Mouse (Mus musculus) lung, adult 18-20 months (tissue): ENCODE results near the gene Cep295nl.

Experiments used
- DNase-seq, 2 experiments: peaks; one replicate each; pipeline ENCODE4 v3.0.0; 2022; ENCODE audit warnings: mixed read lengths in 2 of 2

The Cep295nl gene

DNA sequence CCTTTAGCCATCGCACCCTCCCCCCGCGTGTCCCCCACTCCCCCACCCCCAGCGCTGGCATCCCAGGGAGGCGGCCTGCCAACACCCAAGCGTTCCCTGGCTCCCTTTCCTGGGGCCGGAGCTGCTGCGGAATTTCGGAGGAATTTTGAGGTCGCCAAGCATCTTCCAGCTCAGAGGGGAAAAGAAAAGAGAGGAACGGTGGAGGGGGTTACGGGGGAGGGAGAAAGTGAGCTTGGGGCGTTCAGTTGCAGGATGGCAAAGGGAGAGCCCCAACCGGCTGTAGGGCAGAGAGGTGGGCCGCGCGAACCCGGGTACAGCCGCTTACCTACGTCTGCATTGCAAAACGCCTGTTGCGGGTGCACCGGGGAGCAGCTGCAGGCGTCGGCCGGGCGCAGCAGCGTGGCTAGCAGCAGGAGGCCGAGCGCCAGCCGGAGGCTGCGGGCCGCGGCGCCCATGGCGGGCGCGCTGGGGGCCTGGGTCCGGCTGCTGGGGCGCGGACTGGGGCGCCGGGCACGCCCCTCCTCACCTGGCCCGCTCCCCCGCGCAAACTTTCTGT is 12.4 kb upstream of the Cep295nl start:
- peak; percentile 58 for DNase-seq

- no peak for DNase-seq
Measured at GRCm38 (mm10) chr11:118349494-118349893, 7.2 kb upstream of the Cep295nl start.

DNA sequence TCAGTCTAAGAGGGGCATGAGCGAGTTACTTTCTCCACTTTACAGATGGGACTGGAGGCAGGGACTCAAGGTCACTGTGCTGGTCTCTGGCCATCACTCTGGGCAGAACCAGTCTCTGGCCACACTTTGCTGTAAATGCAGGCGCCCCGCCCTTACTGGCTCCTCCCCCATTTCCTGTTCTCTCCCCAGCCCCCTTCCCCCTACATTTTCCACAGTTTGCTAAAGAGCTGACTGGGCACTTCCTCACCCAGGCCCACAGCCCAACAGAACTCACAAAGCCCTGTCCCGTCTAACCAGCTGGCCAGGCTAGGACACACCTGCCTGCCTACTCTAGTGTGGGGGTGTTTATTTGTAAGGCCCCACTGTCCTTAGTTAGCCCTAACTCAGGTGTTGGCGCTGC is 6.6 kb upstream of the Cep295nl start:
- peak; percentile 78 to 84 for DNase-seq

- no peak for DNase-seq
Measured at GRCm38 (mm10) chr11:118348419-118348818, 6.1 kb upstream of the Cep295nl start.

- DNase-seq = no peak
Measured at GRCm38 (mm10) chr11:118347911-118348310, 5.6 kb upstream of the Cep295nl start.

- no peak for DNase-seq
Measured at GRCm38 (mm10) chr11:118347391-118347790, 5.1 kb upstream of the Cep295nl start.

DNA sequence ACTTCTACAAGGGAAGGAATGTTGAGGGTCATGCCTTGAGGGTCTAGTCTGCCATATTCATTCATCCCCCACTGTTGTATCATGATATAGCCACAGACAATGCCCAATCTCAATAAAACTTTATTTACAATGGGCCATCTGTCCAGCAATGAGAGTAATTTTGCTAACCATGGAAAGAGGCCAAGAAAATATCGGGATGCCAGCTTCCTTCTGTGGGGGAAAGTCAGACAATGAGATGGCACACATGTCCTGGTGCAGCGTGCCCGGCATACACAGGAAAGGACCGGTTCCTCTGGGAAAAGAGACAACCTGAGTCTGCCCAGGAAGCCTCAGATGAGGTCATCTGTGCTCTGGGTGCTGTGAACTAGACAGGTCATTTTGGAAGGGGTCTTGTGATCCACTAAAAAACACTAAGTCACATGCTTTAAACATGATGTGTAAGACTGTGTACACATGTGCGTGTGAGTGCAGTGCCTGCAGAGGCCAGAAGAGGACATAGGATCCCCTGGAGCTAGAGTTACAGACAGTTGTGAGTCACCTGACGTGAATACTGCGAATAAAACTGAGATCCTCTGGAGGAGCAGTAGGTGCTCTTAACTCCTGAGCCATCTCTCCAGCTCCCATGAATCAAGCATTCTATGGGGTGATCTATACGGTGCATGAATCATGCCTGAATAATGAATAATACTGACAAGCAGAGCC is 4.2 kb upstream of the Cep295nl start:
- DNase-seq = no peak

DNA sequence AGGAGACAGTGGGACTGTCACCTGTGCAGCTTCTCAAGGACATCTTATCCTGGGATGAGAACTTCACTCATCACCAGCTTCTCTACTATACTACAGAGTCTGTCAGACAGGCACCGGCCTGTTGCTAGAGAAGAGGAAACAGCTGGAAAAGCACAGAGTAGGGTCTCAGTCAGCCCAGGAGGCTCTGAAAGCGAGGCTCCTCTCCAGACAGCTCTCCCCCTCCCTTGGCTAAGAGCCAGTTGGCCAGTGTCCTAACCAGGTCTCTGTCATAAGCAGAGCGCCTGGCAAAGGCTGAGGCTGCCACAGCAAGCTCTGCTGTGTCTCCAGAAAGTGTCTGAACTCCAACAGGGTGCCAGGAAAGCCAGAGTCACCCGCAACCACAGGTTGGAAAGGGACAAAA is 3.4 kb upstream of the Cep295nl start:
- no peak for DNase-seq

DNA sequence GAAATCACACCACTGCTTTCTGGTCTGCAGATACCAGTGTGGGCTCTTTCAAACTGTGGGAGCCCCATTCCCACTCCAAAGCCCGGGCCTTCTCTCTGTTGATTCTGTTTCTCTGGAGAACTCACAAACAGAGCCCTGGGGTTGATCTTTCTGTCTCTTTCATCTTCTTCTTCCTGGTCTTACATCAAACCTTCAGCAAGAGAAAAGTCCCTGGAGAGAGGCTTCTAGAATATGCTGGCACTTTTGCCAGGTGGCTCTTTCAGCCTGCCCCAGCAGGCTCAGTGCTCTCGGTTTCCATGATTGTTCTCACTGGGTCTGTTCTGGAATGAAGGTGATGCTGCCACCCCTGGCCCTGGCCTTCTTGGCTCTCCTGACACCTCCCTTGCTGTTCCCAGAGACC is 1.3 kb upstream of the Cep295nl start:
- no peak for DNase-seq

DNA sequence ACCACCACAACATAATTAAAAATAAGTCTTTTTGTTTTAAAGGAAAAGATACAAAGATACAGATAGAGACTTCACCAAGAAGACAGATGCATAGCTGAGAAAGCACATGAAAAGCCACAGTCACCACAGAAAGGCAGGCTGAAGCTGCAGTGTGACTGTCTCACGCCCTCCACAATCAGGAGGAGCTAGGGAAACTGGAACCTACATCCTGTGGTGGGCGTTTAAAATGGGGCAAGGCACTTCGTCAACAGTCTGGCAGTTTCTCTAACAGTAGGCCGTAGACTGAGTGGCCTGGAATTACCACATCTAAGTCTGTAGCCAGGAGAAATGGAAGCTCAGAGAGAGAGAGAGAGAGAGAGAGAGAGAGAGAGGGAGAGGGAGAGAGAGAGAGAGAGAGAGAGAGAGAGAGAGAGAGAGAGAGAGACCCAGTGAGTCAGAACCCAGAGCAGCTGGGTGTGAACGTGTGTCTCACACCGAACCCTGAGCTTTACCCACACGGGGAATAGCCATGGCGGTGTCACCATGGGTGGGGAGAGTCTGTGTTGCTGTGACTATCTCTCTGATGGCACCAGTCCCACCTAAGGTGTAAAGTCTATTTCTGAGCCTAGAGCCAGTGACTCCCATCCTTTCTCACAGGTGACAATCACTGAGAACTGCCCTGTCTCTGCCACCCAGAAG is 4.7 kb downstream of the Cep295nl start:
- no peak for DNase-seq

GRCm38 (mm10) chr11:118333431-118333830 is 8.9 kb downstream of the Cep295nl start:
- no peak for DNase-seq

DNA sequence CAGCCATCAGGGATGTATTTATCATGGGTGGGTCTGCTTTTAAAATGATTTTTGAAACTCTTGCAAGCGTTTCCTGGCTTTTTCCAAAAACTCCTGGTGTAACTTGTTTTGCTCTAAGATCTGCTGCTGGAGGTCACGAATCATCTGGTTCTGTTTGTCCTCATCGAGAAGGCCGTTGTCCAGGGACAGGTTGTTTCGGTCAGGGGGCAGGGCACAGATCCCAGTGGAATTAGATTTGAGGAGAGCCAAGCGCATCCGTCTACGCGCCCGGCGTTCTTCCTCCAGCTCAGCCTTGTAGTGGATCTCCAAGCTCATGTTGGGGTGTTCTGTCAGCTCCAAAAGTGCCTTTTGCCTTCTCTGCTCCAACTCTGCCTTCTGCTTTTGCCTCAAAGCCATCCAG is 9.9 kb downstream of the Cep295nl start:
- no peak for DNase-seq

DNA sequence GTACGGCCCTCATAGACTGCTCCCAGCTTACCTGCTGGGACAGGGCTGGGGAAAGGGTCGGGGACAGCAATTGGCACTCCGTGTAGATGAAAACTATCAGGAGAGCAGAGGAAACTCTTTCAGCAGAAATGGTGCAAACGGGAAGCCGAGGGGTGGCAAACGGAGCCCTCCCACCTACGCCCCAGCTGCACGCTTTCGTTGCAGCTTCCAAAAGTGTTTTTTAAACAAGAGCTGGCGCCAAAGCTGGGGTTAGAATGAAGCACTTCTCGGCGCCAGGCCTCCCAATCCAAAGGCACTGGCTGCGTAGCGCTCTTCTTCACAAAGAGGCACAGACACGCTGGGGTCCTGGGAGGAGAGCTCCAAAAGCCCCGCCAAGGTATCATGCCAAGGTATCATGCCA is 11.5 kb downstream of the Cep295nl start:
- no peak for DNase-seq

- no peak for DNase-seq
Measured at GRCm38 (mm10) chr11:118330361-118330760, 11.9 kb downstream of the Cep295nl start.

DNA sequence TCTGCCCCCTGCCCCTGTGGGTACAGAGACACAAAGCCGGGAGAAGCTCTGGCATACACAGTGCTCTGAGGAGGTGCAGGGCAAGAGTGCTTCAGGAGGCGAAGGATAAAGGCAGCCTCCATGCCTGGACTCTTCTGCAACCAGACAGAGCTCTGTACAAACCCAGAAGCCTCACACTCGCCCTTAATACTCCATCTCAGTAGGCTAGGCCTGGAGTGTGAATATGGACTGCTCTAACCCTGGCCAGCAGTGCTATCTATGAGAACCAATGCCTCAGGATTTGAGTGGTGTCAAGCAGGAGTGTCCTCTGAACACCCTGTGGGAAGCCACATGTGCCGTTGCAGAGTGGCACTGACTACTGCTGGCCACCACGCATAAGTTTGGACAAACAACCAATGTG is 13.4 kb downstream of the Cep295nl start:
- no peak for DNase-seq

- no peak for DNase-seq
Measured at GRCm38 (mm10) chr11:118328511-118328910, 13.8 kb downstream of the Cep295nl start.

GRCm38 (mm10) chr11:118326991-118327971 is 15.0 kb downstream of the Cep295nl start:
- DNase-seq = peak; percentile 89 to 91

DNA sequence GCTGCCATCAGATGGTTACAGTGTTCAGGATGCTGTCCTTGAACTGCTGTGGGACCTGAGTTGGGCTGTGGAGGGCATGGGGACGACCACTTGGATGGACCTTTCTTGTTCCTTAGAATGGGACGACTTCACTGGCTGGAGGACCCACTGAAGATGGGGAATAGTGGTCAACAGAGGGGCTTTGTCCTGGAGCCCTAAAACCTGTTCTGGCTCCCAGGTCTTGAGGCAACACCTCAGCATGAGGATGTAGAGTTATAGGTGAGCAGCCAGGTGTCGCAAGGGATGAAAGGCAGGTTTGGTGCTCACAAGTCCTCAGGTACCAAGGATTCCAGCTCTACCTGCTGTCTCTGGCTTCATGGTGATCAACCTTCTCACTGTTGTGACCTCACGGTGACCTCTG is 15.8 kb downstream of the Cep295nl start:
- DNase-seq = no peak

GRCm38 (mm10) chr11:118324541-118324940 is 17.8 kb downstream of the Cep295nl start:
- no peak for DNase-seq

GRCm38 (mm10) chr11:118323974-118324373 is 18.3 kb downstream of the Cep295nl start:
- no peak for DNase-seq

GRCm38 (mm10) chr11:118322647-118323046 is 19.7 kb downstream of the Cep295nl start:
- no peak for DNase-seq

- DNase-seq = peak in 1 of 2 experiments; percentile 42
Measured at GRCm38 (mm10) chr11:118321971-118322370, 20.3 kb downstream of the Cep295nl start.

DNA sequence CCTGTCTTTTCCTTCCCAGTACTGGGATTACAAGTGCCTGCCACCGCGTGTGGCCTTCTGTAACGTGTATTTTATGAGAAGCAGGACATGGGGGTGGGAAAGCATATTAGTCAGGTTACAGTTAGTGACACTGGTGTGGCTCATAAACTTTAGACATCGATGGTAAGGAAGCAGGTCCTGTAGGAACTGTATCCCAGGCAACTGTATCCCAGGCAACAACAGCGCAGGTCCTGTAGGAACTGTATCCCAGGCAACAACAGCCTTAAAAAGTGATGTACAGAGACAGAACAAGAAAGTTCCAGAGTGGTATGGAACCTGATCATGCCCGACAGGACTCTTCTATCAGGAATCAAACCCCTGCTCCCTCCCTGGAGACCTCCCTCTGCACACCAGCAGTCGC is 20.8 kb downstream of the Cep295nl start:
- DNase-seq = no peak
